Mouse (Mus musculus): ENCODE measurements around the gene Ksr1.

Ksr1 gene

DNA sequence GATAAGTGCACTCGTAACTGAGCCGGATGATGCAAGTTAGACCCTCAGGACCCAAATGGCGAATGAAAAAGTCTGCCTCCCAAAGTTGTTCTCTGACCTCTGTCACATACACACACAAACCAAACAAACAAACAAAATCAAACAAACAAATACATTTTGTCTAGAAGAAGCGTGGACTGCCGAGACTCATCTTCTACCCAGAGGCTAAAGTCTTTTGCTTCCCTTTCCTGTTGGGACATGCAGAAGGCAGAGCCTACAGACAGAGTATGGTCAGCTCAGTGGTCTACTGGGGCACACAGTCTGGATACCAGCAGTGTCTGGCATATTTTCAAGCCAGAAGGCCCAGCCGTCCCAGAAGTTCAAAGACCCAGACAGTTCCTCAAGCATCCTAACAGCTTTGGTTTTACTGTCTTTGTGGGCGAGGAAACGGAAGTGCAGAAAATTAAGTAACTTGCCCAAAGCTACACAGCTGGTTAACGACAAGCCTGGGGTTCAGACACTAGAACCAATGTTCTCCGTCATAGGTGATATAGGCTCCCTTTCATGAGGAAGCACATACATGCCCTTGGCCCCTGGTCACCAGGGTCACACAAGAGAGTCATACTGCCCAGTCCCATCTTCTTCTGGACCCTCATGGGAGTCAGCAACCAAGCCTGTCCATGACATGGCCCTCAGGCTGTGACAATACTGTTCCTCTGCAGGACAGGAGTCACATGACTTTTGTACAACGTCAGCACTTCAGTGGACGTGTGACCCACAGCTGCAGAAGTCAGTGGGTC is 163.5 kb downstream of the Ksr1 start:
- no peak for DNase-seq (ENCODE audit: extremely low spot score)

DNA sequence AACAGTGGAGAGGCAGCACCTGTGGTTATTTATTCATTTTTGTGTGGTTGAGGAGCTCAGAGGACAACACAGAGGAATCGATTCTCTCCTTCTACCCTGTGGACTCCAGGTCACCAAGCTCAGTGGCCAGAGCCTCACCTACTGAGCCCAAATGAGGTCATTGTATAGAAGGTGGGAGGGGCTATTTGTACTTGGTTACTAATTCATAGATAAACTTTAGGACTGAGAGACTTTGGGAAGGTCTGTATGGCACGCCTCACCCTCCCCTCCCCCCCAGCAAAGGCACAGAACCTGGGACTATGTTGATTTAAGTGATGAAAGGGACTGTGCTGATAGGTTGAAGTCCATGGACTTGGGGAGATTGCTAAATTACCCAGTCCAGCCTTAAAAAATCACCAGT is 164.2 kb downstream of the Ksr1 start:
- DNase-seq (ENCODE audit: extremely low spot score), result no peak

GRCm38 (mm10) chr11:78980083-78980634 is 166.0 kb downstream of the Ksr1 start:
- no peak for DNase-seq (ENCODE audit: extremely low spot score)

GRCm38 (mm10) chr11:78978176-78979019 is 167.8 kb downstream of the Ksr1 start:
- no peak for DNase-seq (ENCODE audit: extremely low spot score)

DNA sequence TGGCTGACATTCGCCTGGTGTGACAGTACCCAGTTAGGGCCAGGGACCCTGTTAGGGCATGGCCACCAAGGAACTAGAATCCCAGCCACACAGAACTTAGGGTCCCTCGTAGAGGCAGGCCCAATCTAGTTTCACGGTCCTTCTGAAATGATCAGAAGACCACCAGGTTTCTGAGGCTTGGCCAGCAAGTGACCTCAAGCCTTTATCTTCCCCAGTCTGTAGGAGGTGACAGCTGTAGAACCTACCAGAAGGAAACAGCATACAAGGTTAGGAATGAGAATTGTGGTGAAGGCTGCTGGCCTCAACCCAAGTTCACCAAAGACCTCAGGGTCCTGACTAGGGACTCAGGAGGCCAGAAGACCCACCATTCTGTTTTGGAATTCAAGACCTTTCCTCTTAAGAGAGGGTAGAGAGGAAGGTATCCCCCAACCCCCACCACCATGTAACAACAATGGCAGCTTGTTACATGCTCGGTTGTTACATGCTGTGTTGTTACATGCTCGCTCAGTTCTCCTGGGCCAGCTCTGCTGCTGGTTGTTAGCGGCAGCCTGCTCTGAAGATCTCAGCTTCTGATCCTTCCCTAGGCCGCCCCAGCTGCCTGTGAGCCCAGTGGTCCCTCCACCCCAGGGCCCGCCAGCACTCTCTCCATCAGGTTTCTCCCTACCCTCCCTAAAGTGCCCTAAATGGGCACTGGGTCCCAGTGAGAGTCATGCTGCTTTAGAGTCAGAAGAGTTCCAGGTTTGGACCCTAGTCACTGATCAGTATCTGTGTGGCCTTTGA is 169.3 kb downstream of the Ksr1 start:
- no peak for DNase-seq (ENCODE audit: extremely low spot score)

- DNase-seq (ENCODE audit: extremely low spot score), result peak; percentile 6
These were observed 172.6 kb downstream of the Ksr1 start for GRCm38 (mm10) chr11:78973381-78974150.

GRCm38 (mm10) chr11:78972811-78973351 is 173.3 kb downstream of the Ksr1 start:
- peak; percentile 37 for DNase-seq (ENCODE audit: extremely low spot score)

DNA sequence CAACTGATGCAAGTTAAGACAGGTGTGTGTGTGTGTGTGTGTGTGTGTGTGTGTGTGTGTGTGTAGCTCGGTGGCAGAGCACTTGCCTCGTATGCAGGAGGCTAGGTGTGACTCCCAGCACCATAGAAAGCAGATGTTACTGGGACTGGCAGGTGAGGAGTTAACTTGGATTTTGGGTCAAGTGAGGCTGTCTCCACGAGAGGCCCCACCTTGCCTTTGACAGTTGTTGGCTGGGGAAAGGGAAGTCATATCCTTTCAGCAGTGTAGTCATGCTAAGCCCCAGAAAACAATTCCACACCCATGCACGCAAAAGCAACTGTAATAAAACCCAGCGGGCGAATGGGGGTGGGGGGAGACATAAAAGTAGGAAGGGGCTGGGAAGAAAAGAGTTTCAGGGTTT is 173.9 kb downstream of the Ksr1 start:
- DNase-seq (ENCODE audit: extremely low spot score), result peak; percentile 7

DNA sequence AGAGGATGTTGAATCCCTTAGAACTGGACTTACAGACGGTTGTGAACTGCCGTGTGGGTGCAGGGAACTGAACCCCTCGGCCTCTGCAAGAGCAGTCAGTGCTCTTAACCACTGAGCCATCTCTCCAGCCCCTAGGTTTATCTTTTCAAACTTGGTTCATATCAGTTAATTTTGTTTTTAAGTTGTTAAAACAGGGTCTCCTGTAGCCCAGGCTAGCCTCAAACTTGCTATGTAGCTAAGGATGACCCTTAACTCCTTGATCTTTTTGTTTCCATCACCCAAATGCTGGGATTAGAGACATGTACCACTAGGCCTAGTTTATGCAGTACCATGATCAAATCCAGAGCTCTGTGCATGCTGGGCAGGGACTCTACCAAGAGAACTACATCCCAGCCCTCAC is 174.5 kb downstream of the Ksr1 start:
- DNase-seq (ENCODE audit: extremely low spot score), result no peak

GRCm38 (mm10) chr11:78971096-78971495 is 175.1 kb downstream of the Ksr1 start:
- DNase-seq (ENCODE audit: extremely low spot score), result no peak

DNA sequence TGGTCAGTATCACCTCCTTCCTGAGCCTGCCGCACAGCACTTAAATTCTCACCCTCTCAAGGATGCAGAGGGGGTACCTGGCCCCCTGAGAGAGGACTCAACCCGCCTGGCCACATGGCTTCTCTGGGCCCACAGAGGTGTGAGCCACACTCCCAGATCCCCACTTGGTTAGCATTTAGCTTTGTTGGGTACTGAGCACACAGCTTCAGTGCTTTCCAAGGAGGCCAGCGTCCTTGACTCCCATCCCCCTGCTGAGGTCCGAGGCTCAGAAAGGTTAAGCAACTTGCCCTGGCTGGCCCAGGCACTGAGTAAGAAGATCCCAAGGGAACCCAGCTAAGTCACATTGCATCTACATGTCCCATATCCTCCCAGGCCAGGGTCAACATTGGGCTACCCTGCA is 178.1 kb downstream of the Ksr1 start:
- no peak for DNase-seq (ENCODE audit: extremely low spot score)

DNA sequence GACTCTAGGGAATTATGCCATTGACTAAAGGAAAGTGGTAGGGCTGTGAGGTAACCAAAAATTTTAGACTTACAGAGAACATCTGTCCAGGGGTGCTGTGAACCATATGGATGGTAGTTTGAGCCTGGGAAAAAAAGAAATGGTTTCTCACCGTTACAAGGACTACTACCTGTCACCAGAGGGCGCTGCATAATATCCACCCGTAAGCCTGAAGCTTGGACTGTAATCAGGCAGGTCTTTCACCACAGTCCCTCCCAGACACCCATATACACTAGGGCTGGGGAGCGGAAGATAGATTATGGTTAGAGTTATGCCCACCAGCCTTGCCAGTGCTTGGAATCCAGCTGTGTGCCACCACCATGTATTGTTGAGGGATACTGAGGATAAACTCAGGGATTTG is 178.8 kb downstream of the Ksr1 start:
- peak; percentile 47 for DNase-seq (ENCODE audit: extremely low spot score)
